Mouse (Mus musculus): Measurements from ENCODE around the gene Cdkl1. TPM values are rescaled to one million over a fixed set of nuclear protein-coding genes. Genes with fewer than 3 reads are reported as not detected.

The Cdkl1 gene
- total RNA-seq, 2 experiments from 2014 or later, result 28.9 to 30.8 TPM

DNA sequence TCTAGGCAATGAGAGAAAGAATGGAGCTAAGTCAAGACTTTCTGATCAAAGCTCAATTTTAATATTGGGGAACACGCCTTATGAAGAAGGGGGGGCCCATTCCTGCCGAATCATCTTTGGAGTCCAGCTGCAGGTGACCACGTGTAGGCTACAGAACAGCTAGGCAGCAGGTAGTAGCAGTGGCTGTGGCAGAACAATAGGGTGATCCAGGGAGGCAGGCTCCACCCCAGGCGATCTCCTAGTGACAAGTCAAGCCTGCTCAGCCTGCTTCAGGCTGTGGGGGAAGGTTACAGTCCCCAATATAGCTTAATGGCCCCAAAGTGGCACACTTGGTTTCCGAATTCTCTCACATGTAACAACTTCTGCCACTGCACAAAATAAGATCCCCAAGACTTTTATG, 58.8 kb downstream of the Cdkl1 start:
- H3K27ac ChIP-seq, result no peak overlapping the region
- DNase-seq (ENCODE audit: extremely low spot score in 1 of 2, low spot score in 2 of 2), result no peak
- intact Hi-C loops (cut with DNase I), result loop anchor here (2.0 kb wide), 1 partner anchor 161 kb away; the partner anchor contains the start of genes Atl1 and Map4k5
- TF ChIP-seq CTCF (IDR thresholded peaks at IDR 0.05), result no peak
- no peak overlapping the region for H3K4me3 ChIP-seq

GRCm38 (mm10) chr12:69730306-69730705, 60.8 kb downstream of the Cdkl1 start:
- intact Hi-C loops (cut with DNase I), result no loop called here
- no peak for DNase-seq (ENCODE audit: extremely low spot score in 1 of 2, low spot score in 2 of 2)
- H3K4me3 ChIP-seq, result no peak overlapping the region
- no peak for TF ChIP-seq CTCF (IDR thresholded peaks at IDR 0.05)
- no peak overlapping the region for H3K27ac ChIP-seq

GRCm38 (mm10) chr12:69729246-69729645, 61.8 kb downstream of the Cdkl1 start:
- intact Hi-C loops (cut with DNase I), result no loop called here
- no peak overlapping the region for H3K4me3 ChIP-seq
- no peak overlapping the region for H3K27ac ChIP-seq
- no peak for TF ChIP-seq CTCF (IDR thresholded peaks at IDR 0.05)
- no peak for DNase-seq (ENCODE audit: extremely low spot score in 1 of 2, low spot score in 2 of 2)

GRCm38 (mm10) chr12:69724711-69725460, 66.2 kb downstream of the Cdkl1 start, which contains the start of the genes L2hgdh and Atp5s:
Gene L2hgdh, minus strand, starts transcription at chr12:69724873.
Gene Atp5s, plus strand, starts transcription at chr12:69724950.
- DNase-seq (ENCODE audit: extremely low spot score in 1 of 2, low spot score in 2 of 2), result peak; percentile 94 to 95
- Histone ChIP-seq H3K4me3 (peak within 1 kb of the TSS; percentile 78), H3K27ac (peak within 1 kb of the TSS; percentile 89)
- intact Hi-C loops (cut with DNase I), result loop anchor here (2.0 kb wide), 1 partner anchor 42 kb away; no protein-coding TSS in a partner anchor
- no peak for TF ChIP-seq CTCF (IDR thresholded peaks at IDR 0.05)

DNA sequence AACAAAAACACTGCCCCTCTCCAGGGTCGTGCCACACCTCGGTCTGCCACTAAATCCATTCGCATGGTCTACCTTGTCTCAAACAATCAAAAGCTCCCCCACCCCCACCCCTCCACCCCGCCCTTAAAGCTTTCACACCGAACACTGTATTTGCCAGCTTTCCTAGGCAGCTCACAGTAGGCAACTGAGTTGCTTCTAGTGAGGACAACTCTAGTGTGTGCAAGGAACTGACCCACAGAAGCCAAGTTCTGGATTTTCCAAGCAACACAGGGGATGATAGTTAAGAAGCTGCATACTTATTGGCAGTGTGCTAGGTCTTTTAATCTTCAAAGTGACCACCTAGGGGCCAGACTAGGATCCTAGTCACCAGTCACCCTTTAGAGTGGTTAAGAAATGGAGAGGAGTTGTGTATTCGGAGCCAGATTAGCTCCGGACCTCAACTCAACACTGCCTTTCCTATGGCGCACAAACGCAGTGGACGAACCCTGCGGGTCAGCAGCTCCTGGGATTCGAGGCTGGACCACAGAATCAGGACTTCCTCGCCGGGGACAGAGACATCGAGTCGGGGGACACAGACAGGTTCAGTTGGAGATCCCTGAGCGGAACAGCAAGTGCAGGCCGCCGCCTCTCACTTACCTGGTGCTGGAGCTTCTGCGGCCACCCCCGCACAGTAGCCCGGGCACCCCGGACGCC, 66.9 kb downstream of the Cdkl1 start:
- intact Hi-C loops (cut with DNase I), result loop anchor here (2.0 kb wide), 1 partner anchor 41 kb away; no protein-coding TSS in a partner anchor
- no peak for DNase-seq (ENCODE audit: extremely low spot score in 1 of 2, low spot score in 2 of 2)
- Histone ChIP-seq H3K4me3 (peak overlapping the region; percentile 78), H3K27ac (peak overlapping the region; percentile 53; the same call in 1 of the 2 replicates)
- no peak for TF ChIP-seq CTCF (IDR thresholded peaks at IDR 0.05)

- DNase-seq (ENCODE audit: extremely low spot score in 1 of 2, low spot score in 2 of 2), result no peak
- no peak overlapping the region for H3K4me3 ChIP-seq
- TF ChIP-seq CTCF (IDR thresholded peaks at IDR 0.05), result no peak
- H3K27ac ChIP-seq, result no peak overlapping the region
- intact Hi-C loops (cut with DNase I), result no loop called here
These were observed 67.7 kb downstream of the Cdkl1 start for GRCm38 (mm10) chr12:69723376-69723775.

GRCm38 (mm10) chr12:69722857-69723256, 68.2 kb downstream of the Cdkl1 start:
- Histone ChIP-seq H3K4me3 (no peak overlapping the region), H3K27ac (no peak overlapping the region)
- no peak for DNase-seq (ENCODE audit: extremely low spot score in 1 of 2, low spot score in 2 of 2)
- intact Hi-C loops (cut with DNase I), result no loop called here
- TF ChIP-seq CTCF (IDR thresholded peaks at IDR 0.05), result no peak

- H3K4me3 ChIP-seq, result no peak overlapping the region
- H3K27ac ChIP-seq, result no peak overlapping the region
- no peak for DNase-seq (ENCODE audit: extremely low spot score in 1 of 2, low spot score in 2 of 2)
- no peak for TF ChIP-seq CTCF (IDR thresholded peaks at IDR 0.05)
- intact Hi-C loops (cut with DNase I), result no loop called here
These were observed 77.4 kb downstream of the Cdkl1 start for GRCm38 (mm10) chr12:69713628-69714027.

DNA sequence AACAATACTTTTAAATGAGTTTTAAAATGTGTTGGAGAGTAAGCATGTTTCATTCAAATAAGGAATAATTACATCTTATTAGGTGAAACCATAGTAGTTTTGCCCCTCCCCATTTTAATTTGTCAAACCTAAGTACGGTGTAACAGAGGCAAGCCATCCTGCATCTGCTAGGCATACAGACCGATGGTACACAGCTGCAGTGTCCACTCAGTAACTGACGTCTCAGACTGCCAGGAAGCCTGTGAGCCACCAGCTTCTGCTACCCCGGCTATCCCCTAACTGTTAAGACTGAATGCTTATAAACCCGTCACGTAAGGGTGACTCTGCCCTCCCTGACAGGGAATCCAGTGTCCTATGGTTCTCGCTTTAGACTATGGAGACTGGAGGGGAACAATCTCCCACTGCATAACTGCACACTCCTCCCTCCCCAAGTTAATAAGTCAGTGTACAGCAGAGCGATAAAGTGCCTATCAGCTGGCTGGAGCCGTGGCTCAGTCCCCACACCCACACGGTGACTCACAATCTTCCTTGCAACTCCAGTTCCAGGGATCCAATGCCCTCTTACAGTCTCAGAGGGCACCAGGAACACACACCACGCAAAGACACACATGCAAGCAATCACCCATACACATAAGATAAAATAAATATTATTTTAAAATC, 86.1 kb downstream of the Cdkl1 start:
- H3K27ac ChIP-seq, result no peak overlapping the region
- intact Hi-C loops (cut with DNase I), result no loop called here
- no peak for DNase-seq (ENCODE audit: extremely low spot score in 1 of 2, low spot score in 2 of 2)
- TF ChIP-seq CTCF (IDR thresholded peaks at IDR 0.05), result no peak
- no peak overlapping the region for H3K4me3 ChIP-seq

DNA sequence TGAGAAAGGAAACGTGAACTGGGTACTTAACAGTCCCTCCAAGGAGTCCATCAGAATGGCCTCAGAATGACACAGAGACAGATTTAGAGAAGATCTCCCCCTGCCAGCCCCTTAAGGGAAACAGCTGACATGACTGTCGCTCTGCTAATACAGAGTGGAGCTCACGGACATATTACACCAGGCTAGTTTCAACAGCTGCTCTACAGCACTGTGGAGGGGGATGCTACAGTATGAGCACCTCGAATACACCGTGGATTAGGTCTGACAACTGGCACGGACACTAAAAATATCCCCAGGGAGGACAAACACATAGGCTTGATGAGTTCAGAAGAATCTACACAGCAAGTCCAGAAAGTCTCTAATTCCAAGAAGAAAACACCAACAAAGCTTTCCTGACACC, 92.7 kb downstream of the Cdkl1 start:
- H3K27ac ChIP-seq, result no peak overlapping the region
- no peak for TF ChIP-seq CTCF (IDR thresholded peaks at IDR 0.05)
- H3K4me3 ChIP-seq, result no peak overlapping the region
- no peak for DNase-seq (ENCODE audit: extremely low spot score in 1 of 2, low spot score in 2 of 2)
- intact Hi-C loops (cut with DNase I), result loop anchor here (5.0 kb wide), 1 partner anchor 96 kb away; no protein-coding TSS in a partner anchor

Small RNAs within 50 kb of the gene (microRNA-seq; reads per million reads assigned to microRNA genes)
- gene Mir681, result 0 reads per million in 2 experiments

Other genes starting within 250 kb of the Cdkl1 start
- 10 to 100 TPM; 23.2 to 26.0 TPM for gene Vcpkmt, start 208.2 kb downstream of the Cdkl1 start, total RNA-seq (2021)
- 10 to 100 TPM; 36.7 to 37.7 TPM for gene Sos2, start 109.4 kb downstream of the Cdkl1 start, total RNA-seq (2021)
- gene L2hgdh, start 66.4 kb downstream of the Cdkl1 start, total RNA-seq (2021), result 10 to 100 TPM; 17.3 to 19.9 TPM
- 10 to 100 TPM; 32.9 to 40.3 TPM for gene Atp5s, start 66.3 kb downstream of the Cdkl1 start, total RNA-seq (2021)
- gene Atl1, start 101.3 kb upstream of the Cdkl1 start, total RNA-seq (2021), result 100 to 1,000 TPM; 230 to 233 TPM
- 10 to 100 TPM; 39.8 to 40.9 TPM for gene Map4k5, start 101.9 kb upstream of the Cdkl1 start, total RNA-seq (2021)
- 10 to 100 TPM; 17.4 to 19.5 TPM for gene Sav1, start 195.7 kb upstream of the Cdkl1 start, total RNA-seq (2021)

Measured in left cerebral cortex, adult 2 months (tissue).